Mouse (Mus musculus) heart, adult 18-20 months (tissue): ENCODE measurements around the gene Slc5a4b. TPM values are rescaled to one million over a fixed set of nuclear protein-coding genes. Genes with fewer than 3 reads are reported as not detected.
"Not testable (repeated sequence)": the region's sequence is repeated elsewhere in the genome, so short reads cannot be mapped to it uniquely, and the experiment has no call there.

Experiments
- DNase-seq, 2 experiments: peaks; one replicate each; pipeline ENCODE4 v3.0.0; 2021 to 2022; ENCODE audit warnings: mixed read lengths in 1 of 2
- long read RNA-seq, 2 experiments: library from polyadenylated mRNA; stranded (forward); transcript quantifications; one replicate each; pipeline ENCODE4 v2.0.0; 2021
- total RNA-seq, 2 experiments: library from RNA; stranded (reverse); gene quantifications; 2 replicates each; pipeline ENCODE4 v1.2.3; 2021

Gene Slc5a4b
- not detected for total RNA-seq
- long read RNA-seq, experiment 1: 0 reads
- long read RNA-seq, experiment 2: 0 reads

DNA sequence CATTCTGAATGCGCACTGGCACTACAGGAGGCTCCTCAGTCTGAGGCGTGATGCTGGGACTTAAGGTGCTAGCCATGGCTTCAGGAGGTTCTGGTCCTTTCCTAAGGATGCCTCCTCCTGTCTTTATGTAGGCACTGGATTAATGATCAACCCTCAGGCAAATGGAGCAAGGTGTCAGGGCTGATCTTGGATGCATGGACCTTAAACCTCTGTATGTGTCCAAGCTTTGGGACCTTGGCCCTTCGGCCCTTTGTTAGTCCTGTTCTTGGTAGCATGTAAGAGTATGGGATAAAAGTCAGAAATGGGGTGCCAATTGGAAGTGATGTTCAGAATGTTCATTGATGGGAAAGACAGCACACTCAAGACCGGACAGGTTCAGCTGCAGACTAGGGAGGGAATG, at the start of gene Slc5a4b:
TSS of gene Slc5a4b (minus strand) at position 101 of the 400 bp plus-strand sequence.
- no peak for DNase-seq

- DNase-seq: no peak
Measured at GRCm38 (mm10) chr10:76158009-76158408, 47.2 kb upstream of the Slc5a4b start.

DNA sequence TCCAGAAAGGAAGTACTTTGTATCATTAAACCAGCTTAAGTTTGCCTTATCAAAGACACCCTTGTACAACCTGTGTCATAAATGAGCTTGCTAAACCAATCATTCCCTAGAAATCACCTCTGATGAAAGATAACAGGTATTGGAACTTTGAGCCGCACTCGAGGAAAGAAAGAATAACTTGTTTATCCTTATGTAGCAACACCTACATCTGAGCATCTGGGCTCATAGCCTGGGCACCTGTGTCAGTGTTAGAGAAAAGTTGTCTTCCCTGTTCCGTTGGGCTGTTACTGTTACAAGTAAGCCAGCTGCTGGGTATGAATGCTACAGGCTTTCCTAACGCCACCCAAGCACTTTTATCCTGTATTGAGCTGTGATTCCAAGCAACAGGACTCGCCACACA, 46.8 kb upstream of the Slc5a4b start:
- no peak for DNase-seq

- DNase-seq: no peak
Measured at GRCm38 (mm10) chr10:76155911-76156310, 45.1 kb upstream of the Slc5a4b start.

DNA sequence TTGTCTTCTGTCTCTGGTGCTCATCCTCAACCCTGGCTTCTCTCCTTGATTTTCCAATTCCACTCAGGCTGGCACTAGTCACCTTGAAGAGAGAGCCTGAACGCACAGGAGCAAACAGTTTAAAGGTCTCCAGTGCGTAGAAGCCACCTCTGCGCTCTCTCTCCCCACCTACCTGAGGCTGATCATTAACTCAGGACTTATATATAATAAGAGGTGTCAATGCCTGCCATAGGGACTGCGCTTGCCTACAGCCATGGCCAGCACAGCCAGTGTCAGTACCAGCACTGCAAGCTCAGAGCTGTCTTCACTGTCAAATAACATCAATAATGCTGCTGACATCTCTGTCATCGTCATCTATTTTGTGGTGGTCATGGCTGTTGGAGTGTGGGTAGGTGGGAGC, 36.5 kb upstream of the Slc5a4b start, which contains the start of gene Slc5a4a:
TSS of gene Slc5a4a (plus strand) at position 174 of the 400 bp plus-strand sequence.
- no peak for DNase-seq

DNA sequence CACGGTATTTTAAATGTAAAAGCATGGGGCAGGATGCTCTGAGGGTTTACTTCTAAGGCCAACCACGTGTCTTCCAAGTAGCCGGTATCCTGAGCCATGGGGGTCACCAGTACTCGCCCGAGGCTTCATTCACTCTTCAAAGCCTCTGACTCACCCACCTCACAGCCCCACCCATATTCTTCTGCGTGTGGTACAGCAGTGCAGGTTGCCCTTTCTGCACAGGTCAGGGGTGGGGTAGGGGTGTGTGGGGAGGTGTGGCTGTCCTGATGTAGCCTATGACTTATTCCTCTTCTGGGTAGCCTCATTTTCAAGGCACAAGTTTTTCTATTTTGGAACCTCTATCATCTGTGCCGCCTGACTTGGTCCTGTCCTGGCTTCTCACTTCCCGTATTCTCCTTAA, 36.1 kb upstream of the Slc5a4b start:
- no peak for DNase-seq

GRCm38 (mm10) chr10:76136318-76136717, 25.6 kb upstream of the Slc5a4b start:
- DNase-seq: no peak

GRCm38 (mm10) chr10:76132506-76132905, 21.7 kb upstream of the Slc5a4b start:
- DNase-seq: no peak

GRCm38 (mm10) chr10:76121495-76121894, 10.7 kb upstream of the Slc5a4b start:
- DNase-seq: no peak

DNA sequence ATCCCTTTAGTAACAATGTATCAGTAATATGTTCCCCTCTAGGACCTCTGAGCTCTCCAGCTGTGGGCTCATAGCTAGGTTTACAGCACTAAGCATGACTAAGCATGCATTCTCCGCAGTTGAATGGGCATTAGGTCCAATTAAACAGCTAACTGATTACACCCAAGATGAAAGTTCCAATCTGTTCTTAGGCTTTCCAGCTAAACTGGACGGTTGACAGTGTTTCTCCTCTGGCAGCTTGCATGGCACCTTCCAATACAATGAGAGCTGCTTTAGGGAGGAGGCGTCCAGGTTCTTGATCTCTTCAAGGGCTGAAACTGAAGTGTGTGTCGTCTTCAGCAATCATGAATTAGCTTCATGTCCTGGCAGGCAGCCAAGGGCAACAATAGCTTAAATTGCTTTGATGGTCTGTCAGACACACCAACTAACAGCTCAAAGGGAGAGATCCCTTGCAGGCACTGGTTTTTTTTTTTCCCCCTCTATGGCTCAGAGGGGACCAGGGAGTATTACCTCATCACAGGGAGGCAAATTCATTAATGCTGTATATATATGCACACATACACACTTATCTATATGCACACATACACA, 9.5 kb upstream of the Slc5a4b start:
- no peak for DNase-seq

- peak in 1 of 2 experiments; percentile 13 for DNase-seq
Measured at GRCm38 (mm10) chr10:76118741-76119140, 8.0 kb upstream of the Slc5a4b start.

DNA sequence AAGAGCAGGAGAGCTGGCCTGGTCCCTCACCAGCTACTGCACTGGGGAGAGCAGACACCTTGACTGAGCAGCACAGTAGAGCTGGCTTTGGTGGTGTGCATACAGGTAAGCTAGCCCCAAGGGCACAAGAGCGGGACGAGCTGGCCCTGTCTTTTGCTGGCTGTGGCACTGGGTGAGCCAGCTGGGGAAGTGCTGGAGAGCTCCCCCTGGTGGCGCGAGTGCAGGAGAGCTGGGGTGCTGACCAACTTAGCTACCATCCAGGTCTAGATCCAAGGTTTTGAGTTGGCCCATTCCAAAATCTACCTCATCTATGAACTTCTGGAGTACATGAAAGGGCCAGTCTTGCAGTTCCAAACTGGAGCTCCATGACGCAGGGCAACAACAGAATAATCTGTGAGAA, 7.2 kb upstream of the Slc5a4b start:
- peak; percentile 21 to 34 for DNase-seq

GRCm38 (mm10) chr10:76097368-76097767, 13.4 kb downstream of the Slc5a4b start:
- DNase-seq: no peak

GRCm38 (mm10) chr10:76096580-76096979, 14.2 kb downstream of the Slc5a4b start:
- no peak for DNase-seq

DNA sequence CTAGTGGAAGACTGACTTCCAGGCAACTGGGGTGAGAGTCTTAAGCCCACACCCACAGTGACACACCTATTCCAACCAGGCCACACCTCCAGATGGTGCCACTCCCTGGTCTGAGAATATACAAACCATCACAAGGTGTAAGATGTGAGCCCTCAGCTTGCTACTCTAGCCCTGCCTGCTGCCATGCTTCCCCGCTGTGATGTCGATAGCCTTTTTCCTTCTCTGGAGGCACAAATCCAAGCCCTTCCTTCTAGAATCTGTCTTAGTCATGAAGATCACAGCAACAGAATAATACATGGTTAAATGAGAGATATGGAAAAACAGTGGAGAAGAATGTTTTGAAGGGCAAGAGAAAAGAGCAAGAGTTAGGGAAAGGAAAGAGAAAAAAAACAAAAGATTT, 33.8 kb downstream of the Slc5a4b start:
- not testable (repeated sequence) for DNase-seq

DNA sequence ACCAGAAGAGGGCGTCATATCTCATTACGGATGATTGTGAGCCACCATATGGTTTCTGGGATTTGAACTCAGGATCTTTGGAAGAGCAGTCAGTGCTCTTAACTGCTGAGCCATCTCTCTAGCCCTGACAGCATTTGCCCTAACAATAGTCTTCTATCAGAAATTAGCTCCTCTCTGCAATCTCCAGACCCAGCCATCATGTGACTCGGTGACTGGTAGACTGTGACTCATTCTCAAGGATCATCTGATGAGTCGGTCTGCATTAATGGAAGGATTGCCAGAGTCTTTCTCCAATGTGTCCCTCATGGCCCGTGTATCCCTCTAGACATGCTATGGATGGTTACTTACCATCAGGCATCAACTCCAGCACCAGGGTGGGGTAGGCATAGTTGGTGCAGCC, 38.7 kb downstream of the Slc5a4b start:
- DNase-seq: not testable (repeated sequence)

- DNase-seq: no peak
Measured at GRCm38 (mm10) chr10:76067674-76068613, 42.8 kb downstream of the Slc5a4b start.

DNA sequence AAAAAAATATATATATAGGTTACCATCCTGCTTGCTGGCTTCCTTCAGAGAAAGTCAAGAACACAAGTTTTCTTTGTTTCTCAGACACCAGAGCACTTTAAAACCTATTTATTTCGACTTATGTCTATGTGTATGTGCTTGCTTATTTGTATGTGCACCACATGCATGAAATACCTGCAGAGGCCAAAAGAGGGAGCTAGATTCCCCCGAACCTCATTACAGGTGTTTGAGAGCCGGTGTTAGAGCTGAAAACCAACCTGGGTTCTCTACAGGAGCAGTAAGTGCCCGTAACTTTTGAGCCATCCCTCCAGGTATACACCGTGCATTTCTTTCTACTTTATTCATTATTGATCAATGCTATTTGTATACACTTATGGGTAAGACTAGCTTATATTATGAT, 48.3 kb downstream of the Slc5a4b start:
- no peak for DNase-seq

GRCm38 (mm10) chr10:76051860-76052259, 58.9 kb downstream of the Slc5a4b start:
- no peak for DNase-seq

DNA sequence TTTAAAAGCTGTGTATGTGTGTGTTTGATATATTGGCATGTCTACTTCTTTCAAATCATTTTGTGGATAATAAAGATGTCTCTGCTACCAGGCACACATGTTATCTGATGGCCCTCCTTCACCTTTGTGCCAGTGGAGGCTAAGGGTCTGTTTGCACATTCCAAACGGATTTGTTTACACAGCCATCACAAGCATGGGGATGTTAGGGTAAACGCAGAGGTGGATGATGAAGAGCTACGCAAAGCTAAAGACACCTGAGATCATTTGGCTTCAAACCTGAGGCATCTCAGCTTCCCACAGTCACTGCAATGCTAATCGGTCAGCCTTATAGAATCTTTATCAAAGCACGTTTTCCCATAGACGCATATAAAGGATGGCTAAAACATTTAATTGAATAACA, 61.8 kb downstream of the Slc5a4b start:
- DNase-seq: no peak

DNA sequence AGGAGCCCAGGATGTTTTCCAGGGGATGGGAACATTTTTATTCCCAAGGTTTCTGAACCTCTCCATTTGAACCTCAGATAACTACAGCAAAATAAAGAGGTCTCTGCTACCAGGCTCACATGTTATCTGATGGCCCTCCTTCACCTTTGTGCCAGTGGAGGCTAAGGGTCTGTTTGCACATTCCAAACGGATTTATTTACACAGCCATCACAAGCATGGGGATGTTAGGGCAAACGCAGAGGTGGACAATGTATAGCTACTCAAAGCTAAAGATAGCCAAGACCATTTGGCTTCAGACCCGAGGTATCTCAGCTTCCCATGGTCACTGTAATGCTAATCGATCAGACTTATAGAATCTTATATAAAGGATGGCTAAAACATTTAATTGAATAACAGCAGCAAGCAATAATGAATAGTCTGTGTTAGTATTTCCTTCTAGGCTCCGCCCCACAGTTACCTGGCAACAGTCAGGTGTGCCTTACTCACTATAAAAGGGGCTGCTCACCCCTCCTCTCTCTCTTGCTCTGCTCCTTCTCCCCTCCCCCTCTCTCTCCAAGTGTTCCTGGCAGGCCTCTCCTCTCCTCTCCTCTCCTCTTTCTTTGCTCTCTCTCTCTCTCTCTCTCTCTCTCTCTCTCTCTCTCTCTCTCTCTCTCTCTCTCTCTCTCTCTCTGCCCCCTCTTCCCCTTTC, 63.4 kb downstream of the Slc5a4b start:
- no peak for DNase-seq

- DNase-seq: no peak
Measured at GRCm38 (mm10) chr10:76046754-76047153, 64.0 kb downstream of the Slc5a4b start.

- no peak for DNase-seq
Measured at GRCm38 (mm10) chr10:76045343-76045742, 65.4 kb downstream of the Slc5a4b start.
